Mouse (Mus musculus): ENCODE data around the gene Gm4302.
"Not testable (repeated sequence)": the region's sequence is repeated elsewhere in the genome, so short reads cannot be mapped to it uniquely, and the experiment has no call there.

The Gm4302 gene

DNA sequence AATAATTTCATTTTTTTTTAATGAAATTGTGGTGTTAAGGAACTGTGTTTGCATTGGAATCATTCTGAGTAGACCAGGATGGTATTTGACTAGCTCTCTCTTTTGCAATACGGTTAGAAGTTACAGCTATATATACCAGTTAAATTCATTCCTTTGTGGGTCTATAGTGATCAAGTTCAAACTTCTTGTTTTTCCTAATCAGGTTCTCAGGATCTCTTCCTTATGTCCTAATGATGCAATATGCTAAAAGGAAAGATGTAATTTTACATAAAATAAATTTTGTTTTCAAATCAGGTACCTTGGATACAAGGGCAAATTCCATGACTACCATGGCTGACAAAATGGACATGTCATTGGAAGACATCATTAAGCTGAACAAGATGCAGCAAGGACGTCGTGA, at the start of gene Gm4302:
Gene Gm4302 (plus strand): TSS at position 301 of the 400 bp plus-strand sequence.
- not testable (repeated sequence) for DNase-seq (ENCODE audit: low spot score)

DNA sequence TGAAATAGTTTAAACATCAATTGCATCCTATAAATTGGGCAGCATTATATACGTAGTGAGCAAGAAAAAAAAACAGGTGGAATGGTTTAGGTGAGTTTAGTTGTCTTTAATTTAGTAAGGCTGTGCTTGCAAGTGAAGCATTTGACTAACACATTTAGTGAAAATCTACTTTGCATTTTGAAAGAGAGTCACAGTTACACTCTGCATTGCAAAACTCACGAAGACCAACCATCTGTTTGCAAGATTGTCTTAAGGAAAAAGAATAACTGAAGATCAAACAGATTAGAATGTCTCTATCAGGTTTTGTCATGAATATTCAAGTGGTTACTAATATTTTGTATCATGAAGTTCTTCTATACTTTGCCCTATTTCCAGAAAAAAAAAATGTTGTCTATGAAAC, 44.5 kb upstream of the Gm4302 start:
- DNase-seq (ENCODE audit: low spot score): no peak

DNA sequence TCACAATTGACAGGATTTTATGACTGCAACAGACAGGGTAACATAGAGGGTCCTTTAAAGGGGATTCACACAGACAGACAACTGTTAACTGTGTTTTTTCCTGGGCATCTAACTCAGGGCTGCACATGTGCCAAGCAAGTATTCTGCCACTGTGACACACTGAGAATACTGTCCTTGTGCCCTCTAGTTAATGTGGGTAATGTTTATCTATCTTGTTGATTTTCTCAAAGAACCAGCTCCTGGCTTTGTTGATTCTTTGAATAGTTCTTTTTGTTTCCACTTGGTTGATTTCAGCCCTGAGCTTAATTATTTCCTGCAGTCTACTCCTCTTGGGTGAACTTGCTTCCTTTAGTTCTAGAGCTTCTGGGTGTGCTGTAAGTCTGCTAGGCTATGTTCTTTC, 40.5 kb upstream of the Gm4302 start:
- DNase-seq (ENCODE audit: low spot score): not testable (repeated sequence)

DNA sequence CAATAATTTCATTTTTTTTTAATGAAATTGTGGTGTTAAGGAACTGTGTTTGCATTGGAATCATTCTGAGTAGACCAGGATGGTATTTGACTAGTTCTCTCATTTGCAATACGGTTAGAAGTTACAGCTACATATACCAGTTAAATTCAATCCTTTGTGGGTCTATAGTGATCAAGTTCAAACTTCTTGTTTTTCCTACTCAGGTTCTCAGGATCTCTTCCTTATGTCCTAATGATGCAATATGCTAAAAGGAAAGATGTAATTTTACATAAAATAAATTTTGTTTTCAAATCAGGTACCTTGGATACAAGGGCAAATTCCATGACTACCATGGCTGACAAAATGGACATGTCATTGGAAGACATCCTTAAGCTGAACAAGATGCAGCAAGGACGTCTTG, 5.3 kb upstream of the Gm4302 start, which contains the start of gene Gm4301:
Gene Gm4301 (plus strand): TSS at position 301 of the 400 bp plus-strand sequence.
- DNase-seq (ENCODE audit: low spot score): not testable (repeated sequence)

DNA sequence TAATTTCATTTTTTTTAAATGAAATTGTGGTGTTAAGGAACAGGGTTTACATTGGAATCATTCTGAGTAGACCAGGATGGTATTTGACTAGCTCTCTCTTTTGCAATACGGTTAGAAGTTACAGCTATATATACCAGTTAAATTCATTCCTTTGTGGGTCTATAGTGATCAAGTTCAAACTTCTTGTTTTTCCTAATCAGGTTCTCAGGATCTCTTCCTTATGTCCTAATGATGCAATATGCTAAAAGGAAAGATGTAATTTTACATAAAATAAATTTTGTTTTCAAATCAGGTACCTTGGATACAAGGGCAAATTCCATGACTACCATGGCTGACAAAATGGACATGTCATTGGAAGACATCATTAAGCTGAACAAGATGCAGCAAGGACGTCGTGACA, 5.0 kb downstream of the Gm4302 start, which contains the start of gene Gm4303:
Gene Gm4303 (plus strand): TSS at position 301 of the 400 bp plus-strand sequence.
- DNase-seq (ENCODE audit: low spot score): not testable (repeated sequence)

DNA sequence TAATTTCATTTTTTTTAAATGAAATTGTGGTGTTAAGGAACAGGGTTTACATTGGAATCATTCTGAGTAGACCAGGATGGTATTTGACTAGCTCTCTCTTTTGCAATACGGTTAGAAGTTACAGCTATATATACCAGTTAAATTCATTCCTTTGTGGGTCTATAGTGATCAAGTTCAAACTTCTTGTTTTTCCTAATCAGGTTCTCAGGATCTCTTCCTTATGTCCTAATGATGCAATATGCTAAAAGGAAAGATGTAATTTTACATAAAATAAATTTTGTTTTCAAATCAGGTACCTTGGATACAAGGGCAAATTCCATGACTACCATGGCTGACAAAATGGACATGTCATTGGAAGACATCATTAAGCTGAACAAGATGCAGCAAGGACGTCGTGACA, 10.2 kb downstream of the Gm4302 start, which contains the start of gene Gm4305:
Gene Gm4305 (plus strand): TSS at position 301 of the 400 bp plus-strand sequence.
- DNase-seq (ENCODE audit: low spot score): not testable (repeated sequence)

DNA sequence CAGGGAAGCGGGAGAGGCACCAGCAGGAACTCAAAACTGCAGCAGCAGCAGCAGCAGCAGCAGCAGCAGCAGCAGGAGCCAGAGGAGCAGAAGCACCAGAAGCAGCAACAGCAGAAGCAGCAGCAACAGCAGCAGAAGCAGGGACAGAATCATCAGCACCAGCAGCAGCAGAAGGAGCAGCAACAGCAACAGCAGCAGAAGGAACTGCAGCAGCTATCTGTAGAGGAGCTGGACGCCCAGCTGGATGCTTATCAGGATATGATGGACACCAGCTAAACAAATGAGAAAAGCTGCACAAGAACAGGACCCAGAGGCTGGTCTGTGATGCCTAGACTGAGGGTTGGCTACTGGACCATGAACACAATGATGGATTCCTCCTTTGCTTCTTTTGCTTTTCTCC, 16.2 kb downstream of the Gm4302 start:
- not testable (repeated sequence) for DNase-seq (ENCODE audit: low spot score)

DNA sequence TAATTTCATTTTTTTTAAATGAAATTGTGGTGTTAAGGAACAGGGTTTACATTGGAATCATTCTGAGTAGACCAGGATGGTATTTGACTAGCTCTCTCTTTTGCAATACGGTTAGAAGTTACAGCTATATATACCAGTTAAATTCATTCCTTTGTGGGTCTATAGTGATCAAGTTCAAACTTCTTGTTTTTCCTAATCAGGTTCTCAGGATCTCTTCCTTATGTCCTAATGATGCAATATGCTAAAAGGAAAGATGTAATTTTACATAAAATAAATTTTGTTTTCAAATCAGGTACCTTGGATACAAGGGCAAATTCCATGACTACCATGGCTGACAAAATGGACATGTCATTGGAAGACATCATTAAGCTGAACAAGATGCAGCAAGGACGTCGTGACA, 20.4 kb downstream of the Gm4302 start, which contains the start of gene Gm4307:
Gene Gm4307 (plus strand): TSS at position 301 of the 400 bp plus-strand sequence.
- DNase-seq (ENCODE audit: low spot score): not testable (repeated sequence)

DNA sequence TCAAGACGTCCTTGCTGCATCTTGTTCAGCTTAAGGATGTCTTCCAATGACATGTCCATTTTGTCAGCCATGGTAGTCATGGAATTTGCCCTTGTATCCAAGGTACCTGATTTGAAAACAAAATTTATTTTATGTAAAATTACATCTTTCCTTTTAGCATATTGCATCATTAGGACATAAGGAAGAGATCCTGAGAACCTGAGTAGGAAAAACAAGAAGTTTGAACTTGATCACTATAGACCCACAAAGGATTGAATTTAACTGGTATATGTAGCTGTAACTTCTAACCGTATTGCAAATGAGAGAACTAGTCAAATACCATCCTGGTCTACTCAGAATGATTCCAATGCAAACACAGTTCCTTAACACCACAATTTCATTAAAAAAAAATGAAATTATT, 41.8 kb downstream of the Gm4302 start, which contains the start of gene Gm4312:
Gene Gm4312 (minus strand): TSS at position 101 of the 400 bp plus-strand sequence.
- not testable (repeated sequence) for DNase-seq (ENCODE audit: low spot score)

All from yolk sac, embryonic 10.5 days (tissue).